Mouse (Mus musculus): ENCODE results near the gene Wdr60. TPM values are rescaled to one million over a fixed set of nuclear protein-coding genes. Genes with fewer than 3 reads are reported as not detected.

The Wdr60 gene
- polyA plus RNA-seq, 1 experiment, result 4.5 TPM

- Histone ChIP-seq H3K4me3 (no peak overlapping the region), H3K4me2 (ENCODE audit: low read depth) (no peak overlapping the region), H3K79me2 (ENCODE audit: control insufficient read depth, insufficient read depth) (no peaks in the 10 kb centered on the region), H3K36me3 (ENCODE audit: control insufficient read depth, insufficient read depth) (no peaks in the 10 kb centered on the region), H3K27me3 (ENCODE audit: control insufficient read depth, insufficient read depth, insufficient read length) (no peaks in the 10 kb centered on the region), H3ac (ENCODE audit: control insufficient read depth, insufficient read length) (no peak overlapping the region)
- TF ChIP-seq USF1 (IDR thresholded peaks at IDR 0.05; ENCODE audit: low read depth) (no peak), POLR2AphosphoS2 (IDR thresholded peaks at IDR 0.05; ENCODE audit: insufficient read length, low read depth) (no peak), CEBPB (IDR thresholded peaks at IDR 0.05; ENCODE audit: insufficient read depth, poor library complexity, severe bottlenecking) (no peak), SRF (IDR thresholded peaks at IDR 0.05; ENCODE audit: control insufficient read depth, insufficient read length, low read depth) (no peak), MAX (IDR thresholded peaks at IDR 0.05; ENCODE audit: low read depth) (no peak), E2F4 (IDR thresholded peaks at IDR 0.05; ENCODE audit: insufficient read depth) (no peak), REST (IDR thresholded peaks at IDR 0.05; ENCODE audit: insufficient read depth, insufficient read length) (no peak), MYOG (IDR thresholded peaks at IDR 0.05; ENCODE audit: control insufficient read depth in 1 of 3, insufficient read depth in 1 of 3, insufficient read length in 2 of 3, low read depth in 2 of 3) (no peak)
These were observed 7.7 kb upstream of the Wdr60 start for GRCm38 (mm10) chr12:116270538-116270937.

GRCm38 (mm10) chr12:116269450-116269849 lies 6.6 kb upstream of the Wdr60 start:
- no peak overlapping the region for H3ac ChIP-seq (ENCODE audit: control insufficient read depth, insufficient read length)
- peak overlapping the region; percentile 7 for H3K4me2 ChIP-seq (ENCODE audit: low read depth)
- H3K36me3 ChIP-seq (ENCODE audit: control insufficient read depth, insufficient read depth), result no peaks in the 10 kb centered on the region
- H3K79me2 ChIP-seq (ENCODE audit: control insufficient read depth, insufficient read depth), result no peaks in the 10 kb centered on the region
- H3K27me3 ChIP-seq (ENCODE audit: control insufficient read depth, insufficient read depth, insufficient read length), result no peaks in the 10 kb centered on the region
- peak; percentile 8 for TF ChIP-seq USF1 (IDR thresholded peaks at IDR 0.05; ENCODE audit: low read depth)
- no peak for TF ChIP-seq REST (IDR thresholded peaks at IDR 0.05; ENCODE audit: insufficient read depth, insufficient read length)
- H3K4me3 ChIP-seq, result no peak overlapping the region

GRCm38 (mm10) chr12:116265275-116265674 lies 2.5 kb upstream of the Wdr60 start:
- no peak for TF ChIP-seq POLR2AphosphoS2 (IDR thresholded peaks at IDR 0.05; ENCODE audit: insufficient read length, low read depth)
- no peak for TF ChIP-seq MAX (IDR thresholded peaks at IDR 0.05; ENCODE audit: low read depth)
- no peak for TF ChIP-seq SRF (IDR thresholded peaks at IDR 0.05; ENCODE audit: control insufficient read depth, insufficient read length, low read depth)
- TF ChIP-seq REST (IDR thresholded peaks at IDR 0.05; ENCODE audit: insufficient read depth, insufficient read length), result no peak
- TF ChIP-seq TCF12 (IDR thresholded peaks at IDR 0.05; ENCODE audit: insufficient read depth, poor library complexity, severe bottlenecking), result no peak
- TF ChIP-seq TCF3 (IDR thresholded peaks at IDR 0.05; ENCODE audit: insufficient read length, low read depth), result no peak
- no peak for TF ChIP-seq E2F4 (IDR thresholded peaks at IDR 0.05; ENCODE audit: insufficient read depth)
- TF ChIP-seq MYOG (IDR thresholded peaks at IDR 0.05; ENCODE audit: control insufficient read depth in 1 of 3, insufficient read depth in 1 of 3, insufficient read length in 2 of 3, low read depth in 2 of 3), result no peak
- TF ChIP-seq POLR2A (IDR thresholded peaks at IDR 0.05; ENCODE audit: insufficient read length, low read depth), result no peak
- no peak for TF ChIP-seq MYOD1 (IDR thresholded peaks at IDR 0.05; ENCODE audit: control insufficient read depth in 1 of 3, insufficient read length in 2 of 3, low read depth in 2 of 3)
- no peak for TF ChIP-seq USF1 (IDR thresholded peaks at IDR 0.05; ENCODE audit: low read depth)
- TF ChIP-seq CEBPB (IDR thresholded peaks at IDR 0.05; ENCODE audit: insufficient read depth, poor library complexity, severe bottlenecking), result no peak
- no peak overlapping the region for H3K4me3 ChIP-seq
- no peaks in the 10 kb centered on the region for H3K27me3 ChIP-seq (ENCODE audit: control insufficient read depth, insufficient read depth, insufficient read length)
- H3K36me3 ChIP-seq (ENCODE audit: control insufficient read depth, insufficient read depth), result no peaks in the 10 kb centered on the region
- no peaks in the 10 kb centered on the region for H3K79me2 ChIP-seq (ENCODE audit: control insufficient read depth, insufficient read depth)
- H3K4me2 ChIP-seq (ENCODE audit: low read depth), result no peak overlapping the region
- no peak overlapping the region for H3ac ChIP-seq (ENCODE audit: control insufficient read depth, insufficient read length)

- Histone ChIP-seq H3K4me2 (ENCODE audit: low read depth) (no peak overlapping the region), H3K79me2 (ENCODE audit: control insufficient read depth, insufficient read depth) (no peaks in the 10 kb centered on the region), H3K4me3 (no peak overlapping the region), H3K27me3 (ENCODE audit: control insufficient read depth, insufficient read depth, insufficient read length) (no peaks in the 10 kb centered on the region), H3K36me3 (ENCODE audit: control insufficient read depth, insufficient read depth) (no peaks in the 10 kb centered on the region), H3ac (ENCODE audit: control insufficient read depth, insufficient read length) (no peak overlapping the region)
- TF ChIP-seq E2F4 (IDR thresholded peaks at IDR 0.05; ENCODE audit: insufficient read depth) (no peak), POLR2A (IDR thresholded peaks at IDR 0.05; ENCODE audit: insufficient read length, low read depth) (no peak), CEBPB (IDR thresholded peaks at IDR 0.05; ENCODE audit: insufficient read depth, poor library complexity, severe bottlenecking) (no peak)
These were observed 1.9 kb upstream of the Wdr60 start for GRCm38 (mm10) chr12:116264756-116265155.

GRCm38 (mm10) chr12:116258321-116258720 lies 4.5 kb downstream of the Wdr60 start:
- no peak overlapping the region for H3ac ChIP-seq (ENCODE audit: control insufficient read depth, insufficient read length)
- H3K79me2 ChIP-seq (ENCODE audit: control insufficient read depth, insufficient read depth), result peaks cover 9% of the 10 kb centered on the region

More at GRCm38 (mm10) chr12:116258321-116258720, 4.5 kb downstream of the Wdr60 start:
- Histone ChIP-seq H3K36me3 (ENCODE audit: control insufficient read depth, insufficient read depth) (no peaks in the 10 kb centered on the region), H3K4me2 (ENCODE audit: low read depth) (peak overlapping the region; percentile 67), H3K4me3 (no peak overlapping the region), H3K27me3 (ENCODE audit: control insufficient read depth, insufficient read depth, insufficient read length) (no peaks in the 10 kb centered on the region)
- TF ChIP-seq POLR2AphosphoS2 (IDR thresholded peaks at IDR 0.05; ENCODE audit: insufficient read length, low read depth) (no peak), E2F4 (IDR thresholded peaks at IDR 0.05; ENCODE audit: insufficient read depth) (no peak), SRF (IDR thresholded peaks at IDR 0.05; ENCODE audit: control insufficient read depth, insufficient read length, low read depth) (no peak), CEBPB (IDR thresholded peaks at IDR 0.05; ENCODE audit: insufficient read depth, poor library complexity, severe bottlenecking) (no peak), TCF3 (IDR thresholded peaks at IDR 0.05; ENCODE audit: insufficient read length, low read depth) (no peak), USF1 (IDR thresholded peaks at IDR 0.05; ENCODE audit: low read depth) (no peak)
